Mouse (Mus musculus): ENCODE data around the gene Cryzl1.

DNA sequence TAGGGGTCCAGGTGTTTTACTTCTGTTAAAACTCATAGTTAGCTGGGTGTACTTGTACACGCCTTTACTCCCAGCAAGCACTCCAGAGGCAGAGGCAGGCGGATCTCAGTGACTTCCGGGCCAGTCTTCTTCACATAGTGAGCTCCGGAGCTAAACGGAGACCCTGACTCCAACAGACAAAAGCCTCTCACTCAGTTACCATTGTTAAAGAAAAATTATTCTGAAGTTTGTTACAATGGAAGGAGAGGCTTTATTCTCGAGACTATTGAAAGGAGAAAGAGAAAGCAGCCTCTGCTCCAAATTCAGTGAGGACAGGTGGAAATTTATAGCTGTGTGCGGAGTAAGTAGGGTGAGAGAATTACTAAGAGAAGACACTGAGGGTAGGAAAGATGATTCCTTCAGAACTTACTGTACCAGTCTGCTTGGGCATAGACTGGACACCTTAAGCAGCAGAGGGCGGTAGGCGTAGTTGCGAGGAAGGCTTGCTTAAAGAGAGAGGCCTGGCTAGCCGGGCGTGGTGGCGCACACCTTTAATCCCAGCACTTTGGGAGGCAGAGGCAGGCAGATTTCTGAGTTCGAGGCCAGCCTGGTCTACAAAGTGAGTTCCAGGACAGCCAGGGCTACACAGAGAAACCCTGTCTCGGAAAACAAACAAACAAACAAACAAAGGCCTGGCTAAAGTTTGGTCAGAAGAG lies 36.5 kb upstream of the Cryzl1 start:
- TF ChIP-seq CTCF (IDR thresholded peaks at IDR 0.05; ENCODE audit: insufficient read depth, low read depth, low read length) = no peak
- no peak for TF ChIP-seq POLR2A (IDR thresholded peaks at IDR 0.05; ENCODE audit: insufficient read depth, low read depth, low read length)
